Mouse (Mus musculus) spleen, postnatal 0 days (tissue): ENCODE data around the gene Uso1. TPM values are rescaled to one million over a fixed set of nuclear protein-coding genes. Genes with fewer than 3 reads are reported as not detected.

Experiments used
- polyA plus RNA-seq: library from polyadenylated mRNA; unstranded; fragments of >200 nt; fragmentation: Nextera tagmentation; extraction: Ambion mirVana; gene quantifications from 2 replicates; pipeline ENCODE4 v1.2.1, GENCODE M21; 2015

Uso1 gene
- polyA plus RNA-seq = 21.5 and 24.7 TPM in 2 replicates

GRCm38 (mm10) chr5:92137239-92138046 is at the start of gene Uso1:
Gene Uso1, plus strand, starts transcription at chr5:92137938.

DNA sequence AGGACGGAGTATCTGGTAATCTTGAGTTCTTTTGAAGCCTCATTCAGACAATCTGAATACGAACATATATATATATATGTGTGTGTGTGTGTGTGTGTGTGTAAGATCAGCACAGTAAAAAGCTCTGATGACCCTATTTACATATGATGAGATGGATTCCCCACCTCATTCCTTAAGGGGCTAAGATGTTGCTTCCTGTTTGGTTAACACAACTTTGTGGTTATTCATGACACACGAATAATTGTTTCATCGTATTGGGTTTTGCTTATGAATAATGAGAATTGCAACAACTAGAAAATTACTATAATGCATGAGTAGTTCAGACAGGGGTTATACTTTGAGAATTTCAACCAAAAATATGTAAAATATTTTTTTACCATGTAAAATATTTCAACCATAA is 77.6 kb downstream of the Uso1 start, which contains the start of gene U90926:
TSS of gene U90926 (minus strand) at position 101 of the 400 bp plus-strand sequence.

Other genes with a start within 250 kb of the Uso1 start
- gene Rchy1, start 174.9 kb upstream of the Uso1 start, polyA plus RNA-seq = 65.4 and 69.5 TPM in 2 replicates
- gene Odaph, start 150.5 kb upstream of the Uso1 start, polyA plus RNA-seq = not detected in 2 replicates
- gene Cdkl2, start 94.1 kb upstream of the Uso1 start, polyA plus RNA-seq = 0.40 and 0.75 TPM in 2 replicates
- gene G3bp2, start 54.2 kb upstream of the Uso1 start, polyA plus RNA-seq = 66.1 and 70.5 TPM in 2 replicates
- gene U90926, start 77.5 kb downstream of the Uso1 start, polyA plus RNA-seq = not detected in 2 replicates
- 0.07 TPM in 1 of 2 replicates, not detected in the other for gene Ppef2, start 118.3 kb downstream of the Uso1 start, polyA plus RNA-seq
- 8.5 and 10.8 TPM in 2 replicates for gene Naaa, start 140.2 kb downstream of the Uso1 start, polyA plus RNA-seq
- 26.6 and 26.8 TPM in 2 replicates for gene Sdad1, start 172.5 kb downstream of the Uso1 start, polyA plus RNA-seq
- 0.06 and 0.95 TPM in 2 replicates for gene Cxcl9, start 190.1 kb downstream of the Uso1 start, polyA plus RNA-seq
- gene Art3, start 193.9 kb downstream of the Uso1 start, polyA plus RNA-seq = 3.3 and 5.7 TPM in 2 replicates
- 1.2 and 3.5 TPM in 2 replicates for gene Cxcl10, start 211.0 kb downstream of the Uso1 start, polyA plus RNA-seq